Mouse (Mus musculus): Measurements from ENCODE around the gene Psat1. TPM values are rescaled to one million over a fixed set of nuclear protein-coding genes. Genes with fewer than 3 reads are reported as not detected.
A peak's percentile ranks its signal among the peaks of the same experiment; 100 is the strongest.

Psat1 gene
- total RNA-seq, 2 experiments from 2014 or later, result 59.7 to 65.9 TPM

GRCm38 (mm10) chr19:15924866-15925718 is 22.0 kb downstream of the Psat1 start:
- intact Hi-C loops (cut with DNase I), result no loop called here

GRCm38 (mm10) chr19:15924181-15924865 is 22.8 kb downstream of the Psat1 start:
- intact Hi-C loops (cut with DNase I), result no loop called here
- peak; percentile 88 for DNase-seq

More at GRCm38 (mm10) chr19:15924866-15925718, 22.0 kb downstream of the Psat1 start:
- DNase-seq, result peak; percentile 91

- intact Hi-C loops (cut with DNase I), result no loop called here
- peak; percentile 21 for DNase-seq
Measured at GRCm38 (mm10) chr19:15923426-15923825, 23.7 kb downstream of the Psat1 start.

- DNase-seq, result no peak
- intact Hi-C loops (cut with DNase I), result no loop called here
Measured at GRCm38 (mm10) chr19:15919336-15919735, 27.8 kb downstream of the Psat1 start.

- no peak for DNase-seq
- intact Hi-C loops (cut with DNase I), result no loop called here
Measured at GRCm38 (mm10) chr19:15918111-15918510, 29.0 kb downstream of the Psat1 start.

- intact Hi-C loops (cut with DNase I), result no loop called here
Measured at GRCm38 (mm10) chr19:15913249-15913997, 33.7 kb downstream of the Psat1 start.

GRCm38 (mm10) chr19:15911441-15911840 is 35.7 kb downstream of the Psat1 start:
- intact Hi-C loops (cut with DNase I), result no loop called here

More at GRCm38 (mm10) chr19:15913249-15913997, 33.7 kb downstream of the Psat1 start:
- DNase-seq, result no peak

GRCm38 (mm10) chr19:15910987-15911386 is 36.1 kb downstream of the Psat1 start:
- intact Hi-C loops (cut with DNase I), result no loop called here
- no peak for DNase-seq

More at GRCm38 (mm10) chr19:15911441-15911840, 35.7 kb downstream of the Psat1 start:
- peak; percentile 49 for DNase-seq

- intact Hi-C loops (cut with DNase I), result no loop called here
- DNase-seq, result no peak
Measured at GRCm38 (mm10) chr19:15910488-15910887, 36.6 kb downstream of the Psat1 start.

- intact Hi-C loops (cut with DNase I), result no loop called here
- peak; percentile 12 for DNase-seq
Measured at GRCm38 (mm10) chr19:15908016-15908415, 39.1 kb downstream of the Psat1 start.

GRCm38 (mm10) chr19:15904734-15905133 is 42.4 kb downstream of the Psat1 start:
- intact Hi-C loops (cut with DNase I), result no loop called here

GRCm38 (mm10) chr19:15903508-15904480 is 43.3 kb downstream of the Psat1 start:
- intact Hi-C loops (cut with DNase I), result no loop called here
- DNase-seq, result no peak

More at GRCm38 (mm10) chr19:15904734-15905133, 42.4 kb downstream of the Psat1 start:
- DNase-seq, result no peak

GRCm38 (mm10) chr19:15895681-15896080 is 51.5 kb downstream of the Psat1 start:
- no peak for DNase-seq
- intact Hi-C loops (cut with DNase I), result no loop called here

GRCm38 (mm10) chr19:15892146-15892545 is 55.0 kb downstream of the Psat1 start:
- intact Hi-C loops (cut with DNase I), result no loop called here
- no peak for DNase-seq

GRCm38 (mm10) chr19:15888466-15888865 is 58.7 kb downstream of the Psat1 start:
- intact Hi-C loops (cut with DNase I), result no loop called here
- DNase-seq, result no peak

GRCm38 (mm10) chr19:15882705-15883426 is 64.3 kb downstream of the Psat1 start:
- intact Hi-C loops (cut with DNase I), result no loop called here
- no peak for DNase-seq

GRCm38 (mm10) chr19:15880731-15881130 is 66.4 kb downstream of the Psat1 start:
- intact Hi-C loops (cut with DNase I), result no loop called here
- DNase-seq, result peak; percentile 65

GRCm38 (mm10) chr19:15879271-15879670 is 67.9 kb downstream of the Psat1 start:
- DNase-seq, result no peak
- intact Hi-C loops (cut with DNase I), result no loop called here
